Mouse (Mus musculus): ENCODE data around the gene Mtor.

GRCm38 (mm10) chr4:148602357-148603120 lies 154.1 kb downstream of the Mtor start, which contains the start of gene Masp2:
- TF ChIP-seq POLR2A (IDR thresholded peaks at IDR 0.05; ENCODE audit: control insufficient read depth, low read depth, low read length), result no peak
- TF ChIP-seq CTCF (IDR thresholded peaks at IDR 0.05; ENCODE audit: control insufficient read depth, insufficient read depth, insufficient replicate concordance, low read depth, low read length), result no peak
